In the genomic region with DNA sequence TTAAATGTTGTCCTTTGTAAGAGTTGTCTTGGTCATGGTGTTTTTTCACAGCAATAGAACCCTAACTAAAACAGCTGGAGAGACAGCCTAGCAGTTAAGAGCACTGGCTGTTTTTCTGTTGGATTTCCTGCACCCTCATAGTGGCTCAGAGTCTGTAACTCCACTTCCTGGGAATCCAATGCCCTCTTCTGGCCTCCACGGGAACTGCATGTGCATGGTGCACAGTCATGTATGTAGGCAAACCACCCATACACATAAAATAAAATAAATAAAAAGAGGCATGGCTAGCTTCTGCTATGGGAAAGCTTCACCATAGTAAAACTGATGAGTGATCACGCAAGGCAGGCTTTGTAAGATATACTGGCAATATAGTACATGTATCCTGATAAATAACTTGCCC, we compare ENCODE assay signal across 9 mouse cellular contexts. TPM values are rescaled to one million over a fixed set of nuclear protein-coding genes. Genes with fewer than 3 reads are reported as not detected.
DNase-seq lines count a peak whose midpoint lies in the region; ATAC-seq and TF ChIP-seq lines count a peak whose summit lies in the region.
"Had no signal": no experiment of that assay in that cellular context is flagged by ENCODE, and none has a peak within 500 bp of the region (broad histone marks: within the 10 kb centered on the region; RNA-seq: fewer than 3 reads in every experiment).

No protein-coding gene starts in this region.

- WGBS in intestine, postnatal 0 days, result 61% methylated on average over 2 of the region's 2 CpGs
- WGBS in intestine, embryonic 16.5 days, result 58% methylated on average over 2 of the region's 2 CpGs

- 0 out of 2 replicates have a peak, but pooled peaks cover 3% of the 10 kb centered on the region for H3K36me3 ChIP-seq in intestine, postnatal 0 days (ENCODE audit: control insufficient read depth, insufficient read depth)
- no peaks in the 10 kb centered on the region for H3K36me3 ChIP-seq in intestine, embryonic 16.5 days (ENCODE audit: control insufficient read depth, insufficient read depth, low read length)
- H3K36me3 ChIP-seq in E14TG2a.4 (ENCODE audit: insufficient read depth, low read length), result peaks cover 4% of the 10 kb centered on the region; the same call in 1 of the 2 replicates

- no peak for ATAC-seq in intestine, postnatal 0 days
- no peak for ATAC-seq in intestine, embryonic 16.5 days
- ATAC-seq in megakaryocyte, adult 5-6 weeks (ENCODE audit: poor library complexity, severe bottlenecking), result peak; percentile 41

- DNase-seq in adrenal gland, adult 2 months, result peak; percentile 71
- DNase-seq in heart, postnatal 36 days, result peak; percentile 66 to 80
- DNase-seq in thymus, postnatal 25 days, result peak; percentile 89
- DNase-seq in frontal cortex, postnatal 36 days (ENCODE audit: low spot score in 2 of 2), result no peak

- no peak overlapping the region for H3K4me2 ChIP-seq in intestine, postnatal 0 days (replicated peaks; ENCODE audit: low read depth)
- no peak overlapping the region for H3K4me2 ChIP-seq in intestine, embryonic 16.5 days (ENCODE audit: low read depth, low read length)

- no peaks in the 10 kb centered on the region for H3K27me3 ChIP-seq in intestine, postnatal 0 days (replicated peaks; ENCODE audit: control insufficient read depth, insufficient read depth, low read length)
- no peaks in the 10 kb centered on the region for H3K27me3 ChIP-seq in intestine, embryonic 16.5 days (replicated peaks; ENCODE audit: control insufficient read depth, insufficient read depth, low read length)
- H3K27me3 ChIP-seq in E14TG2a.4 (ENCODE audit: insufficient read depth, low read length), result peaks cover 4% of the 10 kb centered on the region
- H3K27me3 ChIP-seq: megakaryocyte, embryonic 14.5 days had no signal

- TF ChIP-seq CTCF in intestine, postnatal 0 days (IDR thresholded peaks at IDR 0.05; ENCODE audit: low read depth), result peak; percentile 73
- peak; percentile 94 for TF ChIP-seq CTCF in E14TG2a.4 (conservative IDR thresholded peaks at IDR 0.05; ENCODE audit: low read length)

- intact Hi-C loops in heart, postnatal 36 days (cut with DNase I), result loop anchor here (2.0 to 5.0 kb wide), 2 partner anchors 46 to 63 kb away; no protein-coding TSS in a partner anchor

- H3K4me1 ChIP-seq in intestine, postnatal 0 days (replicated peaks; ENCODE audit: control insufficient read depth, insufficient read depth, low read length), result no peaks in the 10 kb centered on the region
- H3K4me1 ChIP-seq in intestine, embryonic 16.5 days (ENCODE audit: control insufficient read depth, insufficient read depth, low read length), result peaks cover 2% of the 10 kb centered on the region; the same call in 1 of the 2 replicates
- H3K4me1 ChIP-seq in E14TG2a.4 (replicated peaks; ENCODE audit: low read depth, low read length), result peaks cover 59% of the 10 kb centered on the region

- no peak overlapping the region for H3K27ac ChIP-seq in intestine, postnatal 0 days (ENCODE audit: low read depth, low read length)
- no peak overlapping the region for H3K27ac ChIP-seq in intestine, embryonic 16.5 days (ENCODE audit: low read length)

- H3K9ac ChIP-seq in intestine, postnatal 0 days (ENCODE audit: low read depth, low read length), result no peak overlapping the region
- H3K9ac ChIP-seq in intestine, embryonic 16.5 days (ENCODE audit: low read depth, low read length), result no peak overlapping the region

- no peaks in the 10 kb centered on the region for H3K9me3 ChIP-seq in intestine, postnatal 0 days (ENCODE audit: control insufficient read depth)
- H3K9me3 ChIP-seq in intestine, embryonic 16.5 days (ENCODE audit: control insufficient read depth, low read length), result no peaks in the 10 kb centered on the region
- H3K9me3 ChIP-seq in E14TG2a.4 (ENCODE audit: low read length), result no peaks in the 10 kb centered on the region
- H3K9me3 ChIP-seq: megakaryocyte, embryonic 14.5 days had no signal

- no peak overlapping the region for H3K4me3 ChIP-seq in intestine, postnatal 0 days (ENCODE audit: low read depth, low read length)
- H3K4me3 ChIP-seq in intestine, embryonic 16.5 days (ENCODE audit: low read length), result no peak overlapping the region
- H3K4me3 ChIP-seq in E14TG2a.4 (replicated peaks; ENCODE audit: low read length), result no peak overlapping the region
- H3K4me3 ChIP-seq: megakaryocyte, embryonic 14.5 days had no signal

RNA-seq across cellular contexts. Expression of a gene that starts 9.0 kb away (rescaled TPM):
- polyA plus RNA-seq in intestine, postnatal 0 days (2015; fragmentation: Nextera tagmentation; extraction: Ambion mirVana), result 15.3 and 16.7 TPM in 2 replicates
- 12.5 and 13.7 TPM in 2 replicates for polyA plus RNA-seq in intestine, embryonic 16.5 days (2015; fragmentation: Nextera tagmentation; extraction: Ambion mirVana)
- total RNA-seq in adrenal gland, adult 2 months (2021), result 10 to 100 TPM; 34.5 to 37.7 TPM
- 38.7 and 44.4 TPM in 2 replicates for polyA plus RNA-seq in adrenal gland, adult 2 months (2012; rRNA removed)
- 10 to 100 TPM; 21.7 to 28.6 TPM for total RNA-seq in heart, postnatal 36 days (2021)
- 12.9 and 13.3 TPM in 2 replicates for total RNA-seq in megakaryocyte, adult 5-6 weeks (2015)
- 19.0 and 24.1 TPM in 2 replicates for total RNA-seq in megakaryocyte, adult 5-6 weeks (2017)

RNA-seq across cellular contexts. Expression of a gene that starts 19.4 kb away (rescaled TPM):
- 4.1 and 4.2 TPM in 2 replicates for polyA plus RNA-seq in intestine, postnatal 0 days (2015; fragmentation: Nextera tagmentation; extraction: Ambion mirVana)
- 7.9 and 8.0 TPM in 2 replicates for polyA plus RNA-seq in intestine, embryonic 16.5 days (2015; fragmentation: Nextera tagmentation; extraction: Ambion mirVana)
- 10 to 100 TPM; 34.5 to 41.1 TPM for total RNA-seq in adrenal gland, adult 2 months (2021)
- 33.7 and 39.6 TPM in 2 replicates for polyA plus RNA-seq in adrenal gland, adult 2 months (2012; rRNA removed)
- 10 to 100 TPM; 28.0 to 28.1 TPM for total RNA-seq in heart, postnatal 36 days (2021)
- 22.7 and 24.4 TPM in 2 replicates for total RNA-seq in megakaryocyte, adult 5-6 weeks (2015)
- total RNA-seq in megakaryocyte, adult 5-6 weeks (2017), result 35.4 and 41.2 TPM in 2 replicates

Comparison
In these comparisons a context has a peak if more than half of its experiments do, and no peak if none do; other contexts are left out.
1. DNase-seq: peak in adrenal gland, adult 2 months (single experiment), heart, postnatal 36 days (2 of 2) and thymus, postnatal 25 days (single experiment); none in frontal cortex, postnatal 36 days (0 of 2).